Mouse (Mus musculus) left cerebral cortex, postnatal 25 days (tissue): ENCODE measurements at regions not wholly inside any gene's neighbourhood (a gene's known extent, or its start where the extent isn't known, plus 50 kb on each side); places are given as distances from the start of the nearest gene placed in this dataset.

Experiments
- DNase-seq, 2 experiments: peaks; one replicate each; pipeline ENCODE4 v3.0.0; 2022; ENCODE audit warnings: low spot score in 2 of 2, mixed read lengths in 1 of 2
- intact Hi-C: fragments of 180-260 bp; cut with DNase I; formaldehyde crosslinking; loops from one replicate; pipeline ENCODE4 v1.15.1; 2025

- DNase-seq: no peak
- intact Hi-C loops: no loop called here
Observed at GRCm38 (mm10) chr13:72265116-72265515, 301.6 kb upstream of the Irx1 start.

GRCm38 (mm10) chr13:72265650-72266049, 302.1 kb upstream of the Irx1 start:
- no peak for DNase-seq
- intact Hi-C loops: no loop called here

- DNase-seq: no peak
- intact Hi-C loops: no loop called here
Observed at GRCm38 (mm10) chr13:72266174-72266768, 302.7 kb upstream of the Irx1 start.

GRCm38 (mm10) chr13:72280343-72280742, 316.8 kb upstream of the Irx1 start:
- DNase-seq: no peak
- intact Hi-C loops: no loop called here

- intact Hi-C loops: no loop called here
- DNase-seq: no peak
Observed at GRCm38 (mm10) chr13:72280871-72281270, 317.3 kb upstream of the Irx1 start.

GRCm38 (mm10) chr13:72282764-72283163, 319.2 kb upstream of the Irx1 start:
- intact Hi-C loops: no loop called here
- no peak for DNase-seq

- intact Hi-C loops: no loop called here
- no peak for DNase-seq
Observed at GRCm38 (mm10) chr13:72283701-72284100, 320.2 kb upstream of the Irx1 start.

GRCm38 (mm10) chr13:72286301-72286700, 322.8 kb upstream of the Irx1 start:
- no peak for DNase-seq
- intact Hi-C loops: no loop called here

- no peak for DNase-seq
- intact Hi-C loops: no loop called here
Observed at GRCm38 (mm10) chr13:72288381-72289092, 325.0 kb upstream of the Irx1 start.

- intact Hi-C loops: no loop called here
- DNase-seq: no peak
Observed at GRCm38 (mm10) chr13:72289093-72289501, 325.6 kb upstream of the Irx1 start.

- DNase-seq: no peak
- intact Hi-C loops: loop anchor here (5.0 to 10.0 kb wide), 3 partner anchors 330 to 1188 kb away; partner anchors contain the start of genes Irx1 and Irx4
Observed at GRCm38 (mm10) chr13:72292361-72292760, 328.8 kb upstream of the Irx1 start.

GRCm38 (mm10) chr13:72293059-72293694, 329.7 kb upstream of the Irx1 start:
- intact Hi-C loops: loop anchor here (5.0 to 10.0 kb wide), 3 partner anchors 331 to 1188 kb away; partner anchors contain the start of genes Irx1 and Irx4
- DNase-seq: no peak

GRCm38 (mm10) chr13:72298264-72298870, 330.3 kb upstream of the Irx2 start:
- no peak for DNase-seq
- intact Hi-C loops: loop anchor here (10.0 kb wide), 2 partner anchors 966 to 1194 kb away; partner anchors contain the start of gene Irx4

- DNase-seq: no peak
- intact Hi-C loops: loop anchor here (10.0 kb wide), 2 partner anchors 965 to 1195 kb away; partner anchors contain the start of gene Irx4
Observed at GRCm38 (mm10) chr13:72299660-72300059, 329.0 kb upstream of the Irx2 start.

GRCm38 (mm10) chr13:72301114-72301513, 327.5 kb upstream of the Irx2 start:
- no peak for DNase-seq
- intact Hi-C loops: no loop called here

- no peak for DNase-seq
- intact Hi-C loops: no loop called here
Observed at GRCm38 (mm10) chr13:72301841-72302240, 326.8 kb upstream of the Irx2 start.

- DNase-seq: no peak
- intact Hi-C loops: loop anchor here (1.0 kb wide), 1 partner anchor 327 kb away; no protein-coding TSS in a partner anchor
Observed at GRCm38 (mm10) chr13:72302436-72303125, 326.0 kb upstream of the Irx2 start.

- intact Hi-C loops: loop anchor here (1.0 kb wide), 1 partner anchor 326 kb away; no protein-coding TSS in a partner anchor
- DNase-seq: no peak
Observed at GRCm38 (mm10) chr13:72303126-72303760, 325.4 kb upstream of the Irx2 start.

GRCm38 (mm10) chr13:72324041-72324690, 304.5 kb upstream of the Irx2 start:
- intact Hi-C loops: no loop called here
- DNase-seq: no peak
